Mouse (Mus musculus) kidney, adult 18-20 months (tissue): ENCODE results near the gene Asic2.

Experiments used
- DNase-seq: peaks from one replicate; pipeline ENCODE4 v3.0.0; 2021

Gene Asic2

GRCm38 (mm10) chr11:80887021-80887420 is 1081.2 kb downstream of the Asic2 start:
- no peak for DNase-seq

DNA sequence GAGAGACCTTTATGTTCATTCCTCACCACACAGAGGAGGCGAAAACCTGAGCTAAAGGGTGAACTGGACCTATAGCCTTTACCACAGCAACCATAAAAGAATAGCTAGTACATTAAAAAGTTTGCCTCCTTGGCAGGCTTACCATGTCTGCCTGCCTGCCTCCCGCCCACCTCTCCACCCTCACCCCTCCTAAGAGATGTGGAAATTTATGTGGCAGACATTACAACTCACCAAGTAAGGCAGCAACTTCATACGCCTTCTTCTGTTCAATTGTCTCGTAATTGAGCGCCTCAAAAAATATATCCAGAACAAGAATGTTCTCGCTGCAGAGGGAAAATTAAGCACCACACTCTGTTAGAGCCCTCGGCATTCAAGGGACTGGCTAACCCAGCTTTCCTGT is 1081.9 kb downstream of the Asic2 start:
- DNase-seq: no peak

DNA sequence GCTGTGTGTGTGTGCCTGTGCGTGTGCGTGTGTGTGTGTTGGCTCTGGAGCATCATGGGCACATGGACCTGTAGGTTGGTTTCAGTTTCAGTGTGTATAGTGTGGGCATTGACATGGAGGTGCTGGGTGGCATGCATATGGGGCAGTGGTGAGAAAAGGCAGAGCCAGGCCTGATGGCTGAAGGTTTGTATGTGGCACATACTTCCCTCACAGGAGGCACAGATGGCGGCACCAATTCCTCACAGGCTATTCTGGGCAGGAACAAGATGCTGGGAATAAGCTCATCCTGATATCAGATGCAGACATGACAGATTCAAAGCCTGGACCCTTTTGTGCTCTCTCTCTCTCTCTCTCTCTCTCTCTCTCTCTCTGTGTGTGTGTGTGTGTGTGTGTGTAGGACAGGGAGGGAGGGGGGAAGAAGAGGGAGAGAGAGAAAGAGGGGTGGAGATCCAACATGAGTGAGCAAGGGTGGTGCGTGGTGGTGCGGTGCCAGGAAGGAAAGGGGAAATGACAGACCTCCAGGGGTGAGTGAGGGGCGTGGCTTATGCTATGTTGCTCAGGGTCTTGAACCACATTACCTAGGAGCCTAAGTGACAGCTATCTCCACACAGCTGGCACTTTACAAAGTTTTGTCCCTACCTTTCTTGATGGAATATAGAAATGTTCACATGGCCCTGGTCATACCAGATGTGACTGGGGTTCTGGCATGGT is 1083.6 kb downstream of the Asic2 start:
- no peak for DNase-seq

GRCm38 (mm10) chr11:80882229-80882810 is 1085.9 kb downstream of the Asic2 start:
- DNase-seq: no peak

GRCm38 (mm10) chr11:80878026-80878425 is 1090.2 kb downstream of the Asic2 start:
- DNase-seq: no peak

- peak; percentile 64 for DNase-seq
Observed at GRCm38 (mm10) chr11:80877131-80877651, 1091.1 kb downstream of the Asic2 start.

GRCm38 (mm10) chr11:80872509-80873474 is 1095.5 kb downstream of the Asic2 start:
- peak; percentile 59 for DNase-seq

GRCm38 (mm10) chr11:80868039-80868438 is 1100.2 kb downstream of the Asic2 start:
- DNase-seq: no peak

GRCm38 (mm10) chr11:80862941-80863340 is 1105.3 kb downstream of the Asic2 start:
- DNase-seq: no peak

GRCm38 (mm10) chr11:80858065-80858464 is 1110.2 kb downstream of the Asic2 start, which contains the start of gene Spaca3:
TSS of gene Spaca3 (plus strand) at chr11:80858365.
- DNase-seq: no peak

- DNase-seq: no peak
Observed at GRCm38 (mm10) chr11:80856827-80857226, 1111.4 kb downstream of the Asic2 start.

GRCm38 (mm10) chr11:80854908-80855307 is 1113.3 kb downstream of the Asic2 start:
- DNase-seq: no peak

GRCm38 (mm10) chr11:80854430-80854829 is 1113.8 kb downstream of the Asic2 start:
- DNase-seq: no peak

DNA sequence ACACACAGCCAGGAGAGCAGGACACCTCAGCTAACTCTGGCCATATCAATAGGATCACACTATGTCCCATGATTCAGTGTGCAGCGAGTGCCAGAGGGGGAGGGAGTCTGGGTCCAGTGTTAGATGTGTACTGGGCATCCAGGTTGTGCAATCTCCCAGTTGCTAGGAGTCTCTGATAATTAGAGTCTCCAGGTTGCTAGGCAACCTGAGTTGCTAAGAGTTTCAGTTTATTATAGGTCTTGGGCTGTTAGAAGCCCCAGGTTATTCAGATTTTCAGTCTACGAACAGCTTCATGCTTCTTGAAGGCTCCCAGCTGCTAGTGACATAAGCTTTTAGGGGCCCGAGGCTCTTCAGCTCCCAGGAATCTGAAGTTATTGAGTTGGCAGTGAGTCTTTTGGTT is 1115.2 kb downstream of the Asic2 start:
- DNase-seq: no peak

GRCm38 (mm10) chr11:80851859-80852258 is 1116.4 kb downstream of the Asic2 start:
- DNase-seq: peak; percentile 16

- DNase-seq: no peak
Observed at GRCm38 (mm10) chr11:80848131-80848530, 1120.1 kb downstream of the Asic2 start.

GRCm38 (mm10) chr11:80846115-80846514 is 1122.1 kb downstream of the Asic2 start:
- DNase-seq: no peak

DNA sequence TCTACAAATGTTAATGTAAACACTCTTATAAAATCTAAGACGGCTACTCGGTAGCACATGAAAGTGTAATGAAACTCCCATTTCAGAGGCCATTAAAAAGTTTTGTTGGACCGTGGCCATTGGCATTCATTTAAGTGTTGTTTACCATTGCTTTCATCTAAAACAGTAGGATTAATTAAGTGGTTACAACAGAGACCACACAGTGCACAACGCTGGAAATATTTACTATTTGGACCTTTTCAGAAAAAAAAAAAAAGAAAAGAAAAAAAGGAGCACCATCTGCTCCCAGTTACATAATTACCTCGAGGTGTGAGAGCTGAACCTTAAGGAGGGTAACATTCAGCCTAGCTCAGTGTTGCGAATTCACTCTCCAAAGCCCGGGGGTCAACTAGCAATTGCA is 1122.8 kb downstream of the Asic2 start:
- no peak for DNase-seq

GRCm38 (mm10) chr11:80843435-80843834 is 1124.8 kb downstream of the Asic2 start:
- no peak for DNase-seq

DNA sequence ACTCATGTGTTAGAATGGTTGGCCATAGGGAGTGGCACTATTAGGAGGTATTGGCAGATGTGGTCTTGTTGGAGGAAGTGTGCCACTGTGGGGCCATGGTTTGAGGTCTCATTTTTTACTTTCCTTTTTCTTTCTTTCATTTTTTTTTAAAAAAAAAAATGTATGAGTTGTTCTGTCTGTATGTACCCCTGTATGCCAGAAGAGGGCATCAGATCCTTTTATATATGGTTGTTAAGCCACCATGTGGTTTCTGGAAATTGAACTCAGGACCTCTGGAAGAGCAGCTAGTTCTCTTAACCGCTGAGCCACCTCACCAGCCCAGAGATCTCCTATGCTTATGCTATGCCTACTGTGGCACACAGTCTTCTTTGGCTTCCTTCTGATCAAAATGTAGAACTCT is 1129.5 kb downstream of the Asic2 start:
- DNase-seq: no peak

DNA sequence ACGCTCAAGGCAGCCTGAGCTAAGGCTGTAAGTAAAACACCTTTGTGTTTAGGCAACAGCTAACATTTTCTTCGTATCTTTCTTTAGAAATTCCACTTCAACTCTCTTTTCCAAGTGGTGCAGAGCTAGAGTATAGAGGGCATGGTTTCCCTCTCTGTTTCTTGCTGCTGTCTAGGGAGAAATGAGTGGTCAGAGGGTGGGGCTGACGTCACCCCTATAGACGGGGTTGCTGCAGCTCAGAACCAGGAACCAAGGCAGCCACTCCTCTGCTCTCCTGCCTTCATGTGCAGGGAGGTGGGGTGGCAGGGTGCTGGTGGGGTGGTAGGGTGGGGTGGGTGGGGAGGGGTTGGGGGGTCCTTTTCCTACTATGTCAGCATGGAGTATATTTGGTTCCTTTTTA is 1132.4 kb downstream of the Asic2 start:
- no peak for DNase-seq

DNA sequence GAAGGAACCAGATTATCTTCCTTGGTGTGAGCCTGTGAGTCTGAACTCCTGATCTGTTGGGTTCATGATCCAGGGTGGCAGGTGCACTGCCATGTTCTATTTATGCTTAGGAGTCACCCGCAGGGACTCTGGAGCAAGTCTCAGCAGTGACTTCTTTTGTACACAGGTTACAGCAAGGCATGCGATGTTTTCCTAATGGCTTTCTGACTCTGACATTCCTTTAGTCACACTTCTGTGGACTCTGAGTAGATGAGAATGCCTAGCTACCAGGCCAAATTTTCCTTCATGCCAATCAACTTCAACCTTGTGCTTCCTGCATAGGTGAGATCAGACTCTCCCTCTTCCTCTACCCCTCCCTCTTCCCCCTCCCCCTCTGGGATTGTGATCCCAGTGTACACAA is 1132.9 kb downstream of the Asic2 start:
- no peak for DNase-seq
